Mouse (Mus musculus) 3T3-L1 (cell line): Measurements from ENCODE around the gene Npepps.

ENCODE experiments used
- DNase-seq: peaks from one replicate; pipeline ENCODE4 v3.0.0-alpha.2; 2015; ENCODE audit warnings: low read depth, low spot score

Gene Npepps

GRCm38 (mm10) chr11:97186947-97187763, 93.3 kb downstream of the Npepps start:
- peak; percentile 92 for DNase-seq

- DNase-seq = no peak
Observed at GRCm38 (mm10) chr11:97185704-97186614, 94.5 kb downstream of the Npepps start.

- peak; percentile 56 for DNase-seq
Observed at GRCm38 (mm10) chr11:97184875-97185274, 95.6 kb downstream of the Npepps start.

- DNase-seq = no peak
Observed at GRCm38 (mm10) chr11:97182446-97182845, 98.0 kb downstream of the Npepps start.

GRCm38 (mm10) chr11:97181061-97181460, 99.4 kb downstream of the Npepps start:
- no peak for DNase-seq

DNA sequence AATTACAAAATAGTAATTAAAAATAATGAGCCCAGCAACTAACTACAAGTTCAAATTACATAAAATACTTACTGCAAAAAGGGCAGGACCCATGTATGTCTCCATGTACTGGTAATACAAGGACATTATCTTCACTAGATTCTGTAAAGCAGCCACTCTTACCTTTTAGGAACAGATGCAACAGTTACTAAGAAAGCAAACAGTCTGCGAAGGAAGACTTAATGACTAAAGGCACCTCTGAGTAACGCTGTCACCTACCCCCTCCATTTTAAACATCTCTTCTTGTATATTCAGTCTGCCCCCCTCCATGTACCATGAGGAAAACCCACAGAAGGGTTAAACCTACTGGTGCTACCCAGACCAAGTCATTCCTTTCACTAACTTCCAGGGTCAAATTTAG, 102.2 kb downstream of the Npepps start:
- DNase-seq = no peak

DNA sequence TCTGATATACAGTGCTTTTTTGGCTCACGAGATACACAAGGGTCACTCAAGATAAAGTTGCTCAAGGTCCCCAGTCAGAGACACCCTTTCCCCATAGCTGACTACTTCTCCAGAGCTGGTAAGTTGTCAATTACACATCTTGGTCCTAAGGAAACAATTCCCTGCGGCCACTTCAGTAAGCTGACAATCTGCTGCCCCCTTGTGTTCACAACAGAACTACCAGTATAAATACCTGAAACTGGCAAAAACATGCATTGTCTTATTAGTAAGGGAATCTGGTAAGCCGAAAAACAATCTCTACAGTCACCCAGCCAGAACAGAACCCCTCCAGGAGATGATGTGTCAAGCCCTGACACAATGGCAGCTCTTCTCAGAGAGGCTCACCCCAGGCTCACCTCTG, 103.6 kb downstream of the Npepps start:
- peak; percentile 78 for DNase-seq

- no peak for DNase-seq
Observed at GRCm38 (mm10) chr11:97175499-97175898, 104.9 kb downstream of the Npepps start.

DNA sequence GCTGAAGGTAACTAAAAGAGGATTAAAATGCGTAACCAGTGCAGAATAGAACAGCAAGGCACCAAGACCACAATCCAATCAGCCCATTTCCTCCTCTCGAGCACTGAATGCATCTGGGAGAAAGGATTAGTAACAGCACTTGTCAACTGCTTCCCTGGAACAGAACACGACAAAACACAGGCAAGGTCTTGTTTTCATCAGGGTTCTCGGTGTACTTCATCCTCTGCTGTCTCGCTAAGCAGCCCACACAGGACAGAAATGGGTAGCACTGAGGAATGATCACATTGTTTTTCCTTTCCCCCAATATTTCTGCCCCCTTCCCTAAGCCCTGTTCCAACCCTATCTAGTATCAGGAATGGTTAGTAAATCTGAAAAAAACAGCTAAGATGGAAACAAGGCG, 120.1 kb downstream of the Npepps start:
- DNase-seq = no peak

GRCm38 (mm10) chr11:97156999-97157398, 123.4 kb downstream of the Npepps start:
- no peak for DNase-seq
